Mouse (Mus musculus): ENCODE results near the gene Ano3. TPM values are rescaled to one million over a fixed set of nuclear protein-coding genes. Genes with fewer than 3 reads are reported as not detected.
"Not testable (repeated sequence)": the region's sequence is repeated elsewhere in the genome, so short reads cannot be mapped to it uniquely, and the experiment has no call there.

The Ano3 gene
- total RNA-seq (2021) = under 1 TPM; 0.43 to 0.58 TPM
- long read RNA-seq, experiment 1 = 0 reads
- long read RNA-seq, experiment 2, full-length matches to known transcripts = 2 of 3 reads
- long read RNA-seq, experiment 2, partial matches to known transcripts = 0 of 3 reads
- long read RNA-seq, experiment 2, other reads (novel, unspliced or antisense) = 1 of 3 reads

GRCm38 (mm10) chr2:110950823-110951222 is at the start of gene Ano3:
TSS of gene Ano3 (minus strand) at chr2:110950923.
- DNase-seq (ENCODE audit: low spot score in 2 of 2) = not testable (repeated sequence)

- no peak for DNase-seq (ENCODE audit: low spot score in 2 of 2)
Observed at GRCm38 (mm10) chr2:110990071-110990470, 39.3 kb upstream of the Ano3 start.

- DNase-seq (ENCODE audit: low spot score in 2 of 2) = no peak
Observed at GRCm38 (mm10) chr2:110989539-110989938, 38.8 kb upstream of the Ano3 start.

- no peak for DNase-seq (ENCODE audit: low spot score in 2 of 2)
Observed at GRCm38 (mm10) chr2:110985853-110986271, 35.1 kb upstream of the Ano3 start.

- DNase-seq (ENCODE audit: low spot score in 2 of 2) = no peak
Observed at GRCm38 (mm10) chr2:110981733-110982132, 31.0 kb upstream of the Ano3 start.

GRCm38 (mm10) chr2:110979610-110980009 is 28.9 kb upstream of the Ano3 start:
- DNase-seq (ENCODE audit: low spot score in 2 of 2) = no peak

GRCm38 (mm10) chr2:110976871-110977270 is 26.1 kb upstream of the Ano3 start:
- no peak for DNase-seq (ENCODE audit: low spot score in 2 of 2)

- no peak for DNase-seq (ENCODE audit: low spot score in 2 of 2)
Observed at GRCm38 (mm10) chr2:110970158-110970557, 19.4 kb upstream of the Ano3 start.

GRCm38 (mm10) chr2:110965398-110965797 is 14.7 kb upstream of the Ano3 start:
- no peak for DNase-seq (ENCODE audit: low spot score in 2 of 2)

GRCm38 (mm10) chr2:110950432-110950803 is 305 bp downstream of the Ano3 start:
- no peak for DNase-seq (ENCODE audit: low spot score in 2 of 2)

GRCm38 (mm10) chr2:110949679-110950431 is 868 bp downstream of the Ano3 start:
- DNase-seq (ENCODE audit: low spot score in 2 of 2) = no peak

- DNase-seq (ENCODE audit: low spot score in 2 of 2) = no peak
Observed at GRCm38 (mm10) chr2:110945171-110945570, 5.6 kb downstream of the Ano3 start.

- DNase-seq (ENCODE audit: low spot score in 2 of 2) = no peak
Observed at GRCm38 (mm10) chr2:110935691-110936090, 15.0 kb downstream of the Ano3 start.

- DNase-seq (ENCODE audit: low spot score in 2 of 2) = no peak
Observed at GRCm38 (mm10) chr2:110929126-110929525, 21.6 kb downstream of the Ano3 start.

- no peak for DNase-seq (ENCODE audit: low spot score in 2 of 2)
Observed at GRCm38 (mm10) chr2:110909506-110909905, 41.2 kb downstream of the Ano3 start.

- no peak for DNase-seq (ENCODE audit: low spot score in 2 of 2)
Observed at GRCm38 (mm10) chr2:110906473-110906872, 44.2 kb downstream of the Ano3 start.

- DNase-seq (ENCODE audit: low spot score in 2 of 2) = no peak
Observed at GRCm38 (mm10) chr2:110896477-110897270, 54.0 kb downstream of the Ano3 start.

GRCm38 (mm10) chr2:110871650-110872049 is 79.1 kb downstream of the Ano3 start:
- DNase-seq (ENCODE audit: low spot score in 2 of 2) = no peak

- no peak for DNase-seq (ENCODE audit: low spot score in 2 of 2)
Observed at GRCm38 (mm10) chr2:110865584-110865983, 85.1 kb downstream of the Ano3 start.

- no peak for DNase-seq (ENCODE audit: low spot score in 2 of 2)
Observed at GRCm38 (mm10) chr2:110863376-110863775, 87.3 kb downstream of the Ano3 start.

GRCm38 (mm10) chr2:110839559-110840243 is 111.0 kb downstream of the Ano3 start:
- no peak for DNase-seq (ENCODE audit: low spot score in 2 of 2)
